Mouse (Mus musculus): ENCODE measurements around the gene Pfdn6. TPM values are rescaled to one million over a fixed set of nuclear protein-coding genes. Genes with fewer than 3 reads are reported as not detected.

Gene Pfdn6
- 55.2 to 64.5 TPM (median 58.4 TPM) in 4 replicates for total RNA-seq (2023)

DNA sequence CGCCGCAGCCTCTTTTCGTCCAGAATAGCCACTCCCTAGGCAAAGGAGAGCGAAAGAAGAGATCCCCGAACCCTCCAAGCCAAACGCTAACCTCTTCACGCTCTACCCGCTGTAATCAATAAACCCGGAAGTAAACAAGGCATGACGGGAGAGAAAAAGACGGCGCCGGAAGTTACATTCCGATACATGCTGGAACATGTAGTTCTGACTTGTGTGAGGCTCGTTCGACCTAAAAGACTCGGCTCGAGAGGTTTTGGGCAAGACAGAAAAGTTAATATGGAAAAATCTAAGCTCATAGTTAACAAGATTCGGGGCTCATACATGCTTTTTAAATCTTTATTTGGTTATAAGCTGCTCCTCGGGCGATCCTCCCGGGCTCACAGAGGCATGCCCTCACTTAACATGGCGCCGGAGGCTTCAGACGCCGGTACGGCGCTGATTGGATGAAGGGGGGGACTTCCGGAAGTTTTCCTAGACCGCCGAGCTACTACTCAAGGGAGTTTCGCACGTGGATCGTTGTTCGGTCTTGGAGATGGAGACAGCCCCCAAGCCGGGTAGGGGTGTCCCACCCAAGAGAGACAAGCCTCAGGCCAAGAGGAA, at the start of gene Pfdn6, which contains the start of gene Wdr46:
Gene Pfdn6, minus strand, starts transcription at position 138 of the 600 bp plus-strand sequence.
Gene Wdr46, plus strand, starts transcription at position 455 of the 600 bp plus-strand sequence.

DNA sequence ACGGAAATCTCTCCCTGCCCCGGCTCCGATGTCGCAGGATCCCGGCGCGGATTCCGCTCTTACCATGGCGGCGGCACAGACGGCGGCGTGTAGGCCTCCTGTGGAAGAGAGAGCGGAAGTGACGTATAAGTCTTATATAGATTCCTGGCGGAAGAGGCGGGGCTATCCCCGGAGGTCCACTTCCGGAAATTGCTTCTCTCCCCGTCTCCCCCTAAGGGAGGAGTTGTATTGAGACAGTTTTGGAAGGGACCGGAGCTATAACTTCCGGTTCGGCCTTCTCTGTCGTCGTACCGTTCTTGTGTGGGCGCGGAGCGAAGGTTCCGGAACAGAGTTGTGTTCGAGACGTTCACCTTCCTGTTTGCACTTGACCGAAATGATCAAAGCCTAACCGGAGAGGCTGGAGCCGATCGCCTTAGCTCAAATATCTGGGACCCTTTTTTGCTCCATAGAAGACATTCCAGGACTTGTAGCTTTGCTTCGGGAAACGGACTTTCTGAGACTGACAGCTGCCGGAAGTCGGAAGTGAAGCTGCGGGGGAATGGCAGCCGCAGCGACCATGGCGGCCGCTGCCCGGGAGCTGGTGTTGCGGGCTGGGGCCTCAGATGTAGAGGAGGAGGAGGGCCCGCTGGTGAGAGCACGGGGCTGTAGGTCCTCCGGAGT, 15.5 kb upstream of the Pfdn6 start, which contains the start of the genes Vps52 and Rps18:
Gene Vps52, plus strand, starts transcription at position 258 of the 660 bp plus-strand sequence.
Gene Rps18, minus strand, starts transcription at position 447 of the 660 bp plus-strand sequence.

DNA sequence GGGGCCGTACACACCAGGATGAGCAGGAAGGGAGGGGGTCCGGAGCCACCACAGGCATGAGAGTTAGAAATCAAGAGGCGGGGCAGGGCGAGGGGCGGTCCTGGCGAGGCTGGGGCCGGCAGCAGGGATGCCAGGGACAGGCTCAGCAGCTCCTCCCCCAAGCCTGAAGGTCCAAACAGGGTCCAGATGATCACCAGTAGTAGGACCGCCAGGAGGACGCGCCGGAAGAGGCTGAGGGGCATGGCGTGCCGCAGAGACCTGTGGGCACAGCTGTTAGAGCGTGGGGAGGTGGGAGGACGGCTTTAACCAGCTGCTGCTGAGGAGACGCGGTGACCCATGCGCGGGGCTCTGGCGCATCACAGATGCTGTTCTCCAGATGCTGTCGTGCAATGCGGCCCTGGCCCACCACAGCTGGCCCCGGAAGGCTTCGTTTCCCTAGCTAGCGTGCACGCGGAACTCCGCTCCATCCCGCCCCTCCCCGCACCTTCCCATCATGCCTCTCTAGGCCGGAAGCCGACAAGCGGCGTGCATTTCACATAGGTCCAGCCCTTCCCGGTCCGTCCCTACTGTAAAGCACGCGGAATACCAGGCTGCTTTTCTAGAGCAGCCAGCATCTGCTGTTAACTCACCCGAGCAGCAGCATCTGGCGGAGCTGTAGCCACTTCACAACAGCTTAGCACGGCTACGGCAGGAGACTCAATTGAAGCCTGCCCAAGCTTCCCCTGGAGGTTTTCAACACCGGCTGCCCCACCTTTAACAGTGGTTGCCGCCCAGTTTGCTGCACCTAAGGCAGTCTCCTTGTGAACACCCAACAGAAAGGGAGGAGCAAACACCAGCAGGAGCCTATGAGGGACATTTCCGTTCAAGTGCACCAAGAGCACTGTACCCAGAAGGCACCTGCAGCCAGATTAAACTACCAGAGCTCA, 11.1 kb upstream of the Pfdn6 start, which contains the start of gene B3galt4:
Gene B3galt4, minus strand, starts transcription at position 468 of the 926 bp plus-strand sequence.

DNA sequence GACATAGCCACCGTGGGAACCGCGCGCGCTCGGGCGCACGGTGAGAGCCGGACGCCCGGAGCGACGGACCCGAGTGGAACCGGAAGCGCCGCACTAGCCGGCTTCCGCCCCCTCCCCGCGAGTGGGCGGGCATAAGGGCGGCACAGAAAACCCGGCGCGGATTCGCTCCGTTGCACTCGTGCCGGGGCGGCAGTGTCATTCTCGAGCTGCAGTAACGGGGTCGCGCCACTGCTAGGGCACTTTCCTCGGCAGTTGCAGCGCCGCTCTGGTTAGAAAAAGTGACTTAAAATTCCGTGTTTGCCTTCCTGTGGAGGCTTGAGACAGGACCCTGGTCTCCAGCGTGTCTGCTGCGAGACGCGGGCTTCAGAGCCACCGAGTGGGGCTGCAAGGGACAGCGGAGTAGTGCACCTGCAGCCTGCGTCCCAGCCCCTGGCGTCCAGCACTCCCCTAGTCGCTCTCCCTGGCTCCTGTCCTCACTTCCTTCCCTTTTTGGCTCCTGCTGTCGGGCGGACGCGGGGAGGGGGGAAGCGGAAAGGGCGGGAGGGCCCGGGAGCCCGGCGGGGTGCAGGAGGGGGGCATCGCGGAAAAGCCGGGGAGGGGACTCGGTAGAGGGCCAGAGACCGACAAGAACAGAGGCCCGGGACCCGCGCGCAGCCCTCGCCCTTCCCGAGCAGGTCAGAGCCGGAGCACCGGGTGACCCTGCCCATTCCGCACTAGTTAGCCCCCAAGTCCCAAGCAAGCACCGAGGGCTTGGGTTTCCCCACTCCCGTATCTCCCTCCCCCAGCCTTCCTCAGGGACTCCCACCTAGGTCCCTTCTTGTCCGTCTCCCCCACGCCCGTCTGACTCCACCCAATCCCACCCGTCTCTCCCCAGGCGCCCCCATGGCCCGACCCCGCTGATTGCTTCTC, 10.5 kb downstream of the Pfdn6 start, which contains the start of gene Rgl2:
Gene Rgl2, plus strand, starts transcription at position 173 of the 909 bp plus-strand sequence.

DNA sequence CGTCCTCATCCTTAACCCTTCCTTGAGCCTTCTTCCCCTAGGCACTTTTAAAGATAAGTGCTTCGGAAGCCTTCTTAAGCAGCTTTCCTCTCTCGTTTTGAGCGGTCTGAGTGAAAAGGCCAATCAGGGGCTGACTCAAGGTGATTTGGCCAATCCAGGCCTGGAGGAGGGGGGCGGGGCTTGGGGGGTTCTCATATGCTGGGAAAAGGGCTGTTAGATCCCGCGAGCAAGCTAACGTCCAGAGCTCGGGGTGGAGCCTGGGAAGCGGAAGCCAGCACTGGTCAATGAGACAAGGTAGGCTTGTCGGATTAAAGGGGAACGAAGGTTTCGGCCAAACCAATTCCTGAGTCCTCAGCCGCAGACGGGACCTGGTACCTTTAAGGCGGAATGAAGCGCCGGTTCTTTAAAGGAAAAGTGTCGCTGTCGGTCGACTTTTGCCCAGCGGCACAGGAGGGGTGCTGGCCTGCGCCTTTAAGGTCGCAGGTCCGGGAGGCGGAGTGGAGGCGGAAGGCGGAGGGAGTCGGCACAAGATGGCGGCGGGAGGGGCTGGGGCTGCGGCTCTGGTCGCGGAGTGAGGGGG, 24.4 kb downstream of the Pfdn6 start, which contains the start of the genes Tapbp and Zbtb22:
Gene Tapbp, plus strand, starts transcription at position 229 of the 580 bp plus-strand sequence.
Gene Zbtb22, plus strand, starts transcription at position 234 of the 580 bp plus-strand sequence.

DNA sequence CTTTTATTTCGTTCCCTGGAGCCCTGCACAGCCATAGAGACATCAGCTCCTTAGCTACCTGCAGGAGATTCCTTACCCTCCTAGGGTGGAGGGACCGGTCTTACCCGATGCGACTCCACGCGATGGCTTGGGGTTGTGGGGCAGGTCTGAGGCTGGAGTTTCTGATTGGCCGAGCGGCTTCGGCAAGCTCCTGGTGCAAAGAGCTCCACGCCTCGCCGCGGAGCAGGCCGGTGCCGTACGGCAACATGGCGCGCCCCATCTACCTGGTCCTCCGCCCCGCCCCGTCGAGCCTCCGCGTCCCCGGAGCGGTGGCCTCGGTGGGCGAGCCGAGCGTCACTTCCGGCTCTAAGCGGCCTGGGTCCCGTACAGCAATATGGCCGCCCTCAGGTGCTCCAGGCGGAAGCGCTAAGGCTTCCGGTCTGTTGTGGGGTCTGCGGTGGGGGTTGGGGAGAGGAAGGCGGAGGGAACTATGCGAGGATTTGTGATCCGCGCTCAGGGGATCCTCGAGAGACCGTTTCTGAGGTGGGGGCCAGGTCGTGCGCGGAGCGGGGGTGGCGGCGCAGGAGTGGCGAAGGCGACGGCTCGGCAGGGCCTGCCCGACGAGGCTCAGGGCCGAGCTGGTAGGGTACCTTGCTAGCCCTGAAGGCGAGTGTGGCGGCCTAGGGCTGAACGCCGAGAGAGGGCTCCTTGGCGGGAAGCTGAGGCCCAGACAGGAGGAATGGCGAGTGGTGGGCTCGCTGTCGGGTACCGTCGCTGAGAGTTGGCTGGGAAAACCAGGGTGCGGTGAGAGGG, 30.9 kb downstream of the Pfdn6 start, which contains the start of gene Daxx:
Gene Daxx, plus strand, starts transcription at position 338 of the 792 bp plus-strand sequence.

DNA sequence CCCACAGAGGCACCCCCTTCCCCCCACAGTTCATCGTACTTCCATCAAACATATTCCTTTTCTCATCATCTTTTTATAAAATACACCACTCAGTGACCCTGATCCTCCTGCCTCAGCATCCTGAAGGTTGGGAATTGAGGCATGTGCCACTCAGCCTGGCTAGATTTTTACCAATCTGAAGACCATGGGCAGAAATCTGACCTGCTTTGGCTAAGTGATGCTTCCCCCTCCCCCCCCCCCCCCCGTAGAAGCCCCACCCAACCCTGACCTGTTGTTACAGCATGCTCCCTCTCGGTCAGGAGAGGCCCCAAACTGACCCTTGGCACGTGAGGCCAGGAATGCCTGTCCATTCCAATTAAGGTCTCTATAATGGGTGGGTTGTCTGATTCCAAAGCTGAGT, 35.3 kb downstream of the Pfdn6 start, which contains the start of gene Platr17:
Gene Platr17, plus strand, starts transcription at position 301 of the 400 bp plus-strand sequence.

DNA sequence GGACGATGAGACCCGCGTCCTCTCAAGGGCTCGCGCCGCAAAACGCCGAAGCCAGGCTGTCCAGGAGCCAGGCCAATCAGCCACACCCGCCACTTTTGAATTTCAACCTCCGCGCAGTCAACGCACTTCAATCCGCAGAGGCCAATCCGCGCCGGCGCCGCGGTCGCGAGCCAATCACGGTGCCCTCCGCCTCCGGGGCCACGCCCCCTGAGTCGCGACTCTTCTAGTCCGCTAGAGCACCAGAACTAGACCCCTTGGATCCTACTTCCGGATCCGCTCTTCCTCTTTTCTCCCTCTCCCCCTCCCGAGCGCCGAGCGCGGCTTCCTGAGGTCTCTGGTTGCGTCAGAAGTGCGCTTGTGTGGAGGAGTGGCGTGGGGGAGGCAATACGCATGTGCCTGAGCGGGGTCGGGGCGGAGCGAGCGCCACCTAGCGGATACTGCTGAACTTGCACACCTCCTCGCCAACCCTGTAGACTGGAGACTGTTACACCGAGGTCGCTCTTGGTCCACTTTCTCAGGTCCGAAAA, 49.5 kb downstream of the Pfdn6 start, which contains the start of gene Kifc1:
Gene Kifc1, minus strand, starts transcription at position 129 of the 527 bp plus-strand sequence.

Other genes with a start within 250 kb of the Pfdn6 start
- gene March2, start 221.7 kb downstream of the Pfdn6 start, total RNA-seq (2023): 42.0 to 48.3 TPM (median 44.9 TPM) in 4 replicates
- 193 to 221 TPM (median 217 TPM) in 4 replicates for gene Rab11b, start 179.8 kb downstream of the Pfdn6 start, total RNA-seq (2023)
- gene Angptl4, start 158.5 kb downstream of the Pfdn6 start, total RNA-seq (2023): 0.42 to 0.43 TPM in 2 of 4 replicates, not detected in the others
- 1.8 to 3.6 TPM (median 2.5 TPM) in 4 replicates for gene Kank3, start 129.8 kb downstream of the Pfdn6 start, total RNA-seq (2023)
- 3,326 to 3,462 TPM (median 3,401 TPM) in 4 replicates for gene Rps28, start 115.8 kb downstream of the Pfdn6 start, total RNA-seq (2023)
- gene Ndufa7, start 115.8 kb downstream of the Pfdn6 start, total RNA-seq (2023): 142 to 168 TPM (median 145 TPM) in 4 replicates
- gene Cd320, start 97.3 kb downstream of the Pfdn6 start, total RNA-seq (2023): 3.6 to 7.8 TPM (median 5.2 TPM) in 4 replicates
- not detected in 4 replicates for gene Gm7029, start 66.5 kb downstream of the Pfdn6 start, total RNA-seq (2023)
- 2.4 to 6.4 TPM (median 2.6 TPM) in 4 replicates for gene Kifc1, start 49.7 kb downstream of the Pfdn6 start, total RNA-seq (2023)
- gene Platr17, start 35.2 kb downstream of the Pfdn6 start, total RNA-seq (2023): 0.75 to 0.94 TPM in 2 of 4 replicates, not detected in the others
- gene Daxx, start 30.9 kb downstream of the Pfdn6 start, total RNA-seq (2023): 43.7 to 52.6 TPM (median 49.3 TPM) in 4 replicates
- 431 to 449 TPM (median 436 TPM) in 4 replicates for gene Tapbp, start 24.4 kb downstream of the Pfdn6 start, total RNA-seq (2023)
- gene Zbtb22, start 24.4 kb downstream of the Pfdn6 start, total RNA-seq (2023): 37.5 to 42.9 TPM (median 39.2 TPM) in 4 replicates
- 169 to 183 TPM (median 181 TPM) in 4 replicates for gene Rgl2, start 10.8 kb downstream of the Pfdn6 start, total RNA-seq (2023)
- gene Wdr46, start 317 bp upstream of the Pfdn6 start, total RNA-seq (2023): 37.1 to 42.6 TPM (median 40.1 TPM) in 4 replicates
- gene B3galt4, start 11.1 kb upstream of the Pfdn6 start, total RNA-seq (2023): 3.9 to 6.1 TPM (median 5.8 TPM) in 4 replicates
- gene Vps52, start 15.5 kb upstream of the Pfdn6 start, total RNA-seq (2023): 86.2 to 102 TPM (median 93.0 TPM) in 4 replicates
- gene Rps18, start 15.7 kb upstream of the Pfdn6 start, total RNA-seq (2023): 1,434 to 1,528 TPM (median 1,474 TPM) in 4 replicates
- 2,712 to 3,144 TPM (median 2,852 TPM) in 4 replicates for gene H2-K1, start 60.0 kb upstream of the Pfdn6 start, total RNA-seq (2023)
- 31.0 to 45.2 TPM (median 32.4 TPM) in 4 replicates for gene Ring1, start 84.3 kb upstream of the Pfdn6 start, total RNA-seq (2023)
- gene H2-Ke6, start 87.7 kb upstream of the Pfdn6 start, total RNA-seq (2023): 122 to 144 TPM (median 136 TPM) in 4 replicates
- gene Slc39a7, start 91.3 kb upstream of the Pfdn6 start, total RNA-seq (2023): 63.8 to 91.4 TPM (median 78.7 TPM) in 4 replicates
- 106 to 119 TPM (median 119 TPM) in 4 replicates for gene Rxrb, start 91.5 kb upstream of the Pfdn6 start, total RNA-seq (2023)
- 4.3 to 8.8 TPM (median 5.6 TPM) in 4 replicates for gene Col11a2, start 99.1 kb upstream of the Pfdn6 start, total RNA-seq (2023)
- gene H2-Oa, start 152.0 kb upstream of the Pfdn6 start, total RNA-seq (2023): 232 to 249 TPM (median 239 TPM) in 4 replicates
- gene H2-DMa, start 179.2 kb upstream of the Pfdn6 start, total RNA-seq (2023): 659 to 693 TPM (median 673 TPM) in 4 replicates
- gene Brd2, start 182.3 kb upstream of the Pfdn6 start, total RNA-seq (2023): 421 to 508 TPM (median 482 TPM) in 4 replicates
- 1,557 to 1,593 TPM (median 1,583 TPM) in 4 replicates for gene H2-DMb2, start 203.0 kb upstream of the Pfdn6 start, total RNA-seq (2023)
- gene H2-DMb1, start 212.7 kb upstream of the Pfdn6 start, total RNA-seq (2023): 718 to 852 TPM (median 762 TPM) in 4 replicates
- gene Tap1, start 247.2 kb upstream of the Pfdn6 start, total RNA-seq (2023): 128 to 142 TPM (median 134 TPM) in 4 replicates
- 94.7 to 115 TPM (median 111 TPM) in 4 replicates for gene Psmb9, start 247.4 kb upstream of the Pfdn6 start, total RNA-seq (2023)